In the genomic region with DNA sequence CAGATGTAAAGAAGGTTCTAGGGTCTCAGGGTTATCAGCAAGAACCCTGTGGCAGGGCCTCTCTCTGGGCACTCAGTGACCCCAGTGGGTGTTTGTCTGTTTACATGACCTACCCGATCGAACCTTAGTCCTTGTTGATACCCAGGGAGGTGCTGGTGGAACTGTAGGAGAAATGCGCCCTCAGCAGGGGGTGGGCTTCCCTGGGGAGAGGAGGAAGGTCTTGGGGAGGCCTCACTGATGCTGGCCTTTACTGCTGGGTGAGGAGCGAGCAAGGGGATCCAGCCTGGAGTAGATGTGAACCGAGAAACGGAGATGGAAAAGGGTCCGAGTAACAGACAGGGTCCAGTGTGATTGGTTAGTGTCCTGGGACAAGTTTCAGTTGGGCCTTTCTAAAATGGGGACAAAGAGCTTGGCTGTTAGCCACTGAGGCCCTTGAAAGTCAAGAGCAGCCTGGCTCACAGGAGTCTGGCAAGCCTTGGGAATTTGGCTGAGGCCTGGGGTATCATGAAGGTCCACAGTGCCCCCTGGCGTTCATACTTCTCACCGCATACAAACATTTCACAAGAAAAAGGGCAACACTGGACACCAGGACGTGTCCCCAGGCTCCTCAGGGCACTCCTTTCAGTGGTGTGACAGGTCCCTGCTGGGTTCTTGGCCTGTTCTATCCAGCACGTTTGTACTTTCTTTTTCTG, we compare ENCODE assay signal across 8 mouse cellular contexts. TPM values are rescaled to one million over a fixed set of nuclear protein-coding genes. Genes with fewer than 3 reads are reported as not detected.
DNase-seq lines count a peak whose midpoint lies in the region; ATAC-seq lines count a peak whose summit lies in the region.

No protein-coding gene starts in this region.

- H3K9me3 ChIP-seq in hindbrain, embryonic 14.5 days (ENCODE audit: control insufficient read depth, low read length) = no peaks in the 10 kb centered on the region

- peak; percentile 66; the same call in 1 of the 2 replicates for ATAC-seq in hindbrain, embryonic 14.5 days (ENCODE audit: low FRiP score)

- no peak overlapping the region for H3K4me3 ChIP-seq in hindbrain, embryonic 14.5 days (replicated peaks; ENCODE audit: low read length)

- H3K4me1 ChIP-seq in hindbrain, embryonic 14.5 days (replicated peaks; ENCODE audit: control insufficient read depth, insufficient read depth, low read length) = no peaks in the 10 kb centered on the region; the same call in 1 of the 2 replicates

- H3K27me3 ChIP-seq in hindbrain, embryonic 14.5 days (ENCODE audit: control insufficient read depth, insufficient read depth, low read length) = no peaks in the 10 kb centered on the region

- no peak overlapping the region for H3K4me2 ChIP-seq in hindbrain, embryonic 14.5 days (replicated peaks)

- WGBS in hindbrain, embryonic 14.5 days = 43% methylated on average over 11 of the region's 11 CpGs

- H3K36me3 ChIP-seq in hindbrain, embryonic 14.5 days (replicated peaks; ENCODE audit: control insufficient read depth, insufficient read depth) = peaks cover 19% of the 10 kb centered on the region

- DNase-seq in Muller cell, postnatal 12 days (ENCODE audit: inconsistent ontology term) = peak; percentile 89
- DNase-seq in cerebellum, postnatal 10 days = peak; percentile 93 to 96
- DNase-seq in frontal cortex, postnatal 25 days (ENCODE audit: low spot score in 2 of 2) = peak; percentile 78 to 84
- peak; percentile 91 for DNase-seq in hindbrain, embryonic 14.5 days (ENCODE audit: low spot score)
- DNase-seq in layer of hippocampus, postnatal 25 days (ENCODE audit: extremely low spot score in 1 of 2, low spot score in 1 of 2) = peak; percentile 79 to 89
- peak; percentile 93 for DNase-seq in lung, postnatal 14 days
- DNase-seq in retina, adult 2 months (ENCODE audit: low read depth, low spot score) = peak; percentile 72
- DNase-seq in thymus, postnatal 36 days = peak; percentile 56 to 58

- H3K9ac ChIP-seq in hindbrain, embryonic 14.5 days = no peak overlapping the region

- H3K27ac ChIP-seq in hindbrain, embryonic 14.5 days = peak overlapping the region; percentile 43; the same call in 1 of the 2 replicates

RNA-seq across cellular contexts. Expression of a gene that starts 1.9 kb away (rescaled TPM):
- 36.7 and 38.7 TPM in 2 replicates for polyA plus RNA-seq in hindbrain, embryonic 14.5 days (2014; fragmentation: Nextera tagmentation; extraction: Ambion mirVana)
- total RNA-seq in layer of hippocampus, postnatal 25 days (2021) = 10 to 100 TPM; 23.5 to 24.0 TPM

RNA-seq across cellular contexts. Expression of a gene that starts 9.2 kb away (rescaled TPM):
- not detected in 2 replicates for polyA plus RNA-seq in hindbrain, embryonic 14.5 days (2014; fragmentation: Nextera tagmentation; extraction: Ambion mirVana)
- total RNA-seq in layer of hippocampus, postnatal 25 days (2021) = not detected

RNA-seq across cellular contexts. Expression of a gene that starts 28.8 kb away (rescaled TPM):
- polyA plus RNA-seq in hindbrain, embryonic 14.5 days (2014; fragmentation: Nextera tagmentation; extraction: Ambion mirVana) = 89.0 and 103 TPM in 2 replicates
- 100 to 1,000 TPM; 209 to 227 TPM for total RNA-seq in layer of hippocampus, postnatal 25 days (2021)

RNA-seq across cellular contexts. Expression of a gene that starts 44.1 kb away (rescaled TPM):
- 53.2 and 61.3 TPM in 2 replicates for polyA plus RNA-seq in hindbrain, embryonic 14.5 days (2014; fragmentation: Nextera tagmentation; extraction: Ambion mirVana)
- 100 to 1,000 TPM; 123 to 131 TPM for total RNA-seq in layer of hippocampus, postnatal 25 days (2021)

RNA-seq across cellular contexts. Expression of a gene that starts 53.0 kb away (rescaled TPM):
- 183 and 199 TPM in 2 replicates for polyA plus RNA-seq in hindbrain, embryonic 14.5 days (2014; fragmentation: Nextera tagmentation; extraction: Ambion mirVana)
- total RNA-seq in layer of hippocampus, postnatal 25 days (2021) = 10 to 100 TPM; 89.9 to 90.2 TPM
